Mouse (Mus musculus) ES-Bruce4 (cell line): ENCODE measurements around the gene Hdc.

Experiments used
- CTCF ChIP-seq: IDR thresholded peaks from one replicate; pipeline ENCODE4 v1.8.1; 2011; ENCODE audit warnings: low read depth, low read length
- POLR2A ChIP-seq: IDR thresholded peaks from one replicate; pipeline ENCODE4 v1.8.1; 2011; ENCODE audit warnings: low read length; ENCODE audit not compliant: insufficient read depth

GRCm38 (mm10) chr2:126591304-126591703 lies 27.8 kb downstream of the Hdc start:
- TF ChIP-seq CTCF (no peak), POLR2A (no peak)
